Mouse (Mus musculus) heart, adult 2 months (tissue): Measurements from ENCODE around the gene Ncl.

ENCODE experiments used
- EP300 ChIP-seq: fragments of 200-500 bp; IDR thresholded peaks from 2 replicates; pipeline ENCODE4 v1.6.1; 2011; ENCODE audit warnings: low read depth, low read length, control low read depth; ENCODE audit not compliant: insufficient read depth
- POLR2A ChIP-seq: fragments of 200-500 bp; IDR thresholded peaks from 2 replicates; pipeline ENCODE4 v1.6.1; 2011; ENCODE audit warnings: mild to moderate bottlenecking, low read depth, low read length, control low read depth; ENCODE audit not compliant: insufficient read depth

DNA sequence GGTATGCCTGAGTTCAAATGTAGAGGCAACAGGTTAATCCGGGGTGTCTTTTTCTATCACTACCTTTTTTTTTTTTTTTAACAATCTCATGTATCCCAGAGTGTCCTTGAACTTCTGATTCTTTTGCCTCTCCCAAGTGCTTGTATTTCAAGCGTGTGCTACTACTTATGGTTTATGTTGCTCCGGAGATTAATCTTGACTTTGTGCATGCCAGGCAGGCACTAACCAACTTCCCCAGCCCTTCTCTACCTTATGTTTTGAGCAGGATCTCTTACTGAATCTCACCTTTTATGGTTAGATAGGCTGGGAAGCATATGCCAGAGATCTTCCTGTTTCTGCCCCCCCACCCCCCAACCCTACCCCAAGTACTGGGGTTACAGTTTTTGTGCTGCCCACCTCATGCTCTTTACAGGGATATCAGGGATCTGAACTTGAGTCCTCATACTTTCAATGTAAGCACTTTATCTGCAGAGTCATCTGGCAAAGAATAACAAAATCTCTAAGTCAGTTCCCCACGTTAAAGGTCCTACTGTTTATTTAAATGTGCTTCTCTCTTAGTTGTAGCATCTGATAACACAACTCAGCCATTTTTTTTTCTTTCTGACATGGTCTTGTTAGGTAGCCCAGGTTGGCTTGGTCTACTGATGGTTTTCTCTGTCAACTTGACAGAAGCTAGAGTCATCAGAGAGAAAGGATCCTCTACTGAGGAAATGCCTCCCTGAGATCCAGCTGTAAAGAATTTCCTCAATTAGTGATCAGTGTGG is 2.8 kb upstream of the Ncl start:
- TF ChIP-seq POLR2A (no peak), EP300 (no peak)
